Mouse (Mus musculus): ENCODE measurements around the gene Actl7b.

Gene Actl7b

GRCm38 (mm10) chr4:56741041-56741493 is at the start of gene Actl7b:
Gene Actl7b (minus strand): TSS chr4:56741443.
- no peak for DNase-seq (ENCODE audit: extremely low spot score, low read depth, low spot score)

DNA sequence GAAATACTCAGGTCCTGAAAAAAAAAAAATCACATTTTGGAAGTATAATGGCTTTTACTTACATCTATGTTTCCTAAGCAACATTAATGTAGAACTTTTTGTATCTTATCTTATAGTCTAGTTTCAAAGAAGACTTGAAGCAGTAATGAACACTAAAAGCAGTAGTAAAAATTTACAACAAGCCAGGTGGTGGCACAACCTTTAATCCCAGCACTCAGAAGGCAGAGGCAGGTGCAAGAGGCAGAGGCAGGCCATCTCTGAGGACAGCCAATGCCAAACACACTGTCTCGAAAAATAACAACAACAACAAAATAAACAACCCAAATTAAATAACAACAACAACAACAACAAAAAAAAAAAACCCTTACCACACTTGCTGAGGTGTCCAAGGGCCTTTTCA is 29.8 kb upstream of the Actl7b start:
- DNase-seq (ENCODE audit: extremely low spot score, low read depth, low spot score): no peak

DNA sequence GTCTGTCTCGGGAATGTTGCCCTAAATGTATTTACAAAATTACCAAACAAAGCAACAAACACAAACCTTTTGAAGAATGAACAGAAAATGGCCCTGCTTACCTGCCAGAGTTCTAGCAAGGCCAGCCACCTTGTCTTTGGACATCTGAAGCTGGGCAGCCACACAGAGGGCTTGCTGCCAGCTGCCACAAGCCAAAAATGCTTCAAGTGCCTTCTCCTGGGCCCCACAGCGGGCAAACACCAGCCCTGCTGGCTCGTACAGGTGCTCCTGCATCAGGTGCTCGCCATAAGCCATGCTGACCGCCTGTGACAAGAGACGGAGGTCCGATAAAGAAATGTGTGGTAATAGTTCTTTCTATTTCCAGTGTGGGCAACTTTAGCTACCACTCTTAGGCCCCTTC is 27.7 kb upstream of the Actl7b start:
- DNase-seq (ENCODE audit: extremely low spot score, low read depth, low spot score): no peak

DNA sequence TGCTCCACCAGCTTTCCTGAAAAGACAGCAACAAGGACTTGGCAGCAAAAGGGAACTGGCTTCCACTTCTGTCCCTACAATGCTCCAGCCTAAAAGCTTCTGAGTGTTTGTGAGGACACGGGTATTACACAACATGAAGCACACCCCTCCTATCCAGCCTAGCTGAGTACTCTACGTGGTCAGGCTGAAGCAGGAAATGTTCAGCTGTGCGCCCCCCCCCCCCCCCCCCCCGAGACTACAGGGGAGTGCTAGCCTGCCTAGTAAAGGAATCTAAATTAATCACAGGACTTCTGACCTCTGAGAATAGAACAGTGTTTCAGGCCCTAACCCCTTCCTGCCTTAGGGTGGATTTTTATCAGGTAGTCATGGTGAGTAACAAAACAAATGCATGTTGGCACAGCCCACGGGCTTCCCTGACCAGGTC is 26.6 kb upstream of the Actl7b start:
- no peak for DNase-seq (ENCODE audit: extremely low spot score, low read depth, low spot score)

DNA sequence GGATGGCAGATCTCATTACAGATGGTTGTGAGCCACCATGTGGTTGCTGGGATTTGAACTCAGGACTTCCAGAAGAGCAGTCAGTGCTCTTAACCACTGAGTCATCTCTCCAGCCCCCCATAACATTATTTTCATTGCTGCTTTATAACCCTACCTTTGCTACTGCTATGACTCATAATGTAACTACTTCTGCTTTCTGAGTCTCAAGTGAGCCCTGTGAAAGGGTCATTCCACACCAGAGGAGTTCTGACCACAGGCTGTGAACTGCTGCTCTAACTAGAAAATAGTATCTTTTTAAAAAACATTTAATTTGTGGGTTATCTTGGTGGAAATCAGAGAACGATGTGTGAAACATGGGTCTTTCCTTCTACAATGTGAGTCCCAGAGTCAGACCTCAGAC is 16.4 kb upstream of the Actl7b start:
- DNase-seq (ENCODE audit: extremely low spot score, low read depth, low spot score): no peak

- DNase-seq (ENCODE audit: extremely low spot score, low read depth, low spot score): no peak
These were observed 15.8 kb upstream of the Actl7b start for GRCm38 (mm10) chr4:56756966-56757600.

GRCm38 (mm10) chr4:56756021-56756420 is 14.8 kb upstream of the Actl7b start:
- DNase-seq (ENCODE audit: extremely low spot score, low read depth, low spot score): no peak

- DNase-seq (ENCODE audit: extremely low spot score, low read depth, low spot score): no peak
These were observed 6.2 kb upstream of the Actl7b start for GRCm38 (mm10) chr4:56747456-56747855.

- no peak for DNase-seq (ENCODE audit: extremely low spot score, low read depth, low spot score)
These were observed 5.1 kb upstream of the Actl7b start for GRCm38 (mm10) chr4:56746345-56746744.

DNA sequence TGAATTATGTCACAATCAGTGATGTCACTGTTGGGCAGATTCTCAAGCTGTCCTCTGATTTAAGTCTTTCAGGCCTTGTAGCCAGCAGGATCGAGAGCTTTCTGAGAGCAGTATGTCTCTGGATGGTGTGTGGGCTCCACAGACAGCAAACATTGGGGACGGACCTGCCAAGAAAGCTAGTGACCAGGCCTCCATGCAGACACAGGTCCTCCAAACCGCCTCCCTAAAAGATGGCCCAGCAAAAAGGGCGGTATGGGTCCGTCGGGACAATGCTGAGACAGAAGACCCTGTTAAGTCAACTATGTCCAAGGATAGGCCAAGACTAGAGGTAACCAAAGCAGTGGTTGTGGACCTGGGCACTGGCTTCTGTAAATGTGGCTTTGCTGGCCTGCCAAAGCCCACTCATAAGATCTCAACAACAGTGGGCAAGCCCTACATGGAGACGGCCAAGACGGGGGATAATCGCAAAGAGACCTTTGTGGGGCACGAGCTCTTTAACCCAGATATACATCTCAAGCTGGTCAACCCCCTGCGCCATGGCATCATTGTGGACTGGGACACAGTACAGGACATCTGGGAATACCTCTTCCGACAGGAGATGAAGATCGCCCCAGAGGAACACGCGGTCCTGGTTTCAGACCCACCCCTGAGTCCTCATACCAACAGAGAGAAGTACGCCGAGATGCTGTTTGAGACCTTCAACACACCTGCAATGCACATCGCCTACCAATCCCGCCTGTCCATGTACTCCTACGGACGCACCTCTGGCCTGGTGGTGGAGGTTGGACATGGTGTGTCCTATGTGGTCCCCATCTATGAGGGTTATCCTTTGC is 2.3 kb upstream of the Actl7b start, which contains the start of gene Actl7a:
Gene Actl7a, plus strand, starts transcription at position 51 of the 833 bp plus-strand sequence.
- DNase-seq (ENCODE audit: extremely low spot score, low read depth, low spot score): no peak

- no peak for DNase-seq (ENCODE audit: extremely low spot score, low read depth, low spot score)
These were observed 1.5 kb upstream of the Actl7b start for GRCm38 (mm10) chr4:56742698-56743097.

DNA sequence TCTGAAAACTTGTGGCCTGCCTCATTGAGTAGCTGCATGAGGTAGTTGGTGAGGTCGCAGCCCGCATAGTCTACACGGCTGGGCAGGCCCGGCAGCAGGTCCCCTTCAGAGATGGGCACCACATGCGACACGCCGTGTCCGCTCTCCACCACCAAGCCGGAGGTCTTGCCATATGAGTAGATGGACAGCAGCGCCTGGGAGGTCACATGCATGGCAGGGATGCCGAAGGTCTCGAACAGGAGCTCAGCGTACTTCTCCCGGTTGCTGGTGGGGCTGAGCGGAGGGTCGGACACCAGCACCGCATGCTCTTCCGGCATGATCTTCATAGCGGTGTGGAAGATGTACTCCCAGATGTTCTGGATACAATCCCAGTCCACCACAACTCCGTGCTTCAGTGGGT is 632 bp downstream of the Actl7b start:
- DNase-seq (ENCODE audit: extremely low spot score, low read depth, low spot score): no peak

GRCm38 (mm10) chr4:56740020-56740485 is 1.2 kb downstream of the Actl7b start, which contains the start of gene Gm26657:
Gene Gm26657 (plus strand): TSS chr4:56740070.
- DNase-seq (ENCODE audit: extremely low spot score, low read depth, low spot score): no peak

- no peak for DNase-seq (ENCODE audit: extremely low spot score, low read depth, low spot score)
These were observed 15.4 kb downstream of the Actl7b start for GRCm38 (mm10) chr4:56725839-56726238.

- no peak for DNase-seq (ENCODE audit: extremely low spot score, low read depth, low spot score)
These were observed 18.0 kb downstream of the Actl7b start for GRCm38 (mm10) chr4:56723237-56723636.

DNA sequence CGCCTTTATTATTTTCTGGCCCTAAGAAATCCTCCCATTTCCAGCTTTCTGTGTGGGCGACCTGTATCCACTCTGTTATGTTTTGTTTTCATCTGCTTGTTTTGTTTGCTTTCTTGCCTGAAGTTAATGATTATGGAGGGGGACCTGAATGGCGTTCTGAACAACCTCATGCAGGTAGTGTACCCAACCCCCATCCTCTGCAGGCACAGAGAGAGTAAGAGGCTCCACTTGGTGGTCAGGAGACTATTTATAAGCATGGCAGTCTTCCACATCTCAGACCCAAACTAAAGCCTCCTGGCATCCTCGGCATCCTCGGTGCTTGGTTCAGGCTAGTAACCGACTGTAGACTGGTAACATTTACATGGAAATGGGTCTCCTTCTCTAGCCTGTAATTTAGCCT is 18.9 kb downstream of the Actl7b start:
- DNase-seq (ENCODE audit: extremely low spot score, low read depth, low spot score): no peak

DNA sequence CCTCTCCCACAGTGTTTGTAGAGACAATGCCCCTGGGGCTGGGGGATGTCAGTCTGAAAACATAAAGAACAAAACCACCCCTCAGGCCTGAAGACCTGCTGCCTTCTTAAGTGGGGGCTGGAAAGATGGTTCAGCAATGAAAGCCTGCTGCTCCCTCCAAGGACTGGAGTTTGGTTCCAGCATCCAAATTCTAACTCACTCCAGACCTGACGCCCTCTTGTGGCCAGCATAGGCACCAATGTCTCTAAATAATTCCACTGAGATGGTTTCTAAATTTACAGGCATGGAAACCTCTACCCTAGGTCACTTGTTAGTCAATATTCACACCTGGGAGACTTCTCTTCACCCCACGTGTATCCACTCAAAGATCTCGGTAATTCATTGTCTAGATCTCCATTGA is 19.8 kb downstream of the Actl7b start:
- DNase-seq (ENCODE audit: extremely low spot score, low read depth, low spot score): no peak

GRCm38 (mm10) chr4:56720403-56720802 is 20.8 kb downstream of the Actl7b start:
- DNase-seq (ENCODE audit: extremely low spot score, low read depth, low spot score): no peak

- no peak for DNase-seq (ENCODE audit: extremely low spot score, low read depth, low spot score)
These were observed 21.8 kb downstream of the Actl7b start for GRCm38 (mm10) chr4:56719456-56719855.

GRCm38 (mm10) chr4:56718573-56719442 is 22.4 kb downstream of the Actl7b start:
- DNase-seq (ENCODE audit: extremely low spot score, low read depth, low spot score): no peak

- no peak for DNase-seq (ENCODE audit: extremely low spot score, low read depth, low spot score)
These were observed 23.3 kb downstream of the Actl7b start for GRCm38 (mm10) chr4:56717932-56718331.

Measured in hindlimb bud, embryonic 11.5 days (tissue).